Mouse (Mus musculus) heart, embryonic 16.5 days (tissue): ENCODE measurements around the gene Eng. TPM values are rescaled to one million over a fixed set of nuclear protein-coding genes. Genes with fewer than 3 reads are reported as not detected.

Experiments
- ATAC-seq: fragments of 200-750 bp; cut with Nextera tagmentation; replicated peaks from 2 replicates; pipeline ENCODE4 v1.8.0; 2017; ENCODE audit warnings: moderate number of reproducible peaks; ENCODE audit not compliant: insufficient read depth, low FRiP score; ENCODE audit errors: extremely low read depth
- H3K27ac ChIP-seq: fragments of 300-500 bp; sonication (generic); 2 replicates; pipeline ENCODE4 v1.5.1; 2014; ENCODE audit warnings: mild to moderate bottlenecking, low read length, control low read depth, moderate library complexity
- H3K27me3 ChIP-seq: fragments of 300-500 bp; sonication (generic); 2 replicates; pipeline ENCODE4 v1.6.1; 2014; ENCODE audit warnings: low read length, mixed read lengths; ENCODE audit not compliant: control insufficient read depth, insufficient read depth
- H3K36me3 ChIP-seq: fragments of 300-500 bp; sonication (generic); 2 replicates; pipeline ENCODE4 v1.6.1; 2014; ENCODE audit not compliant: control insufficient read depth, insufficient read depth
- H3K4me1 ChIP-seq: fragments of 300-500 bp; sonication (generic); 2 replicates; pipeline ENCODE4 v1.6.1; 2014; ENCODE audit warnings: low read length, mixed read lengths; ENCODE audit not compliant: control insufficient read depth, insufficient read depth
- H3K4me2 ChIP-seq: fragments of 300-500 bp; sonication (generic); 2 replicates; pipeline ENCODE4 v1.6.1; 2014; ENCODE audit warnings: low read depth, mild to moderate bottlenecking, control low read depth, low read length
- H3K4me3 ChIP-seq: fragments of 300-500 bp; sonication (generic); 2 replicates; pipeline ENCODE4 v1.5.1; 2014; ENCODE audit warnings: mild to moderate bottlenecking, control low read depth, low read length
- H3K9ac ChIP-seq: fragments of 300-500 bp; sonication (generic); 2 replicates; pipeline ENCODE4 v1.6.1; 2014; ENCODE audit warnings: low read length, control low read depth
- H3K9me3 ChIP-seq: fragments of 300-500 bp; sonication (generic); replicated peaks from 2 replicates; pipeline ENCODE4 v1.6.1; 2016; ENCODE audit warnings: low read length; ENCODE audit not compliant: control insufficient read depth
- WGBS: fragments of 180-500 bp; shearing (Covaris S2); extraction: QIAGEN DNeasy Blood & Tissue Kit; methylation state at CpG from one replicate; pipeline ENCODE4 v1.1.7; 2014; 5-methylcytosine and 5-hydroxymethylcytosine counted together
- polyA plus RNA-seq: library from polyadenylated mRNA; unstranded; fragments of >200 nt; fragmentation: Nextera tagmentation; extraction: Ambion mirVana; gene quantifications from 2 replicates; pipeline ENCODE4 v1.2.1, GENCODE M21; 2015

The Eng gene
- polyA plus RNA-seq, 1 experiment from 2014 or later = 170 TPM

- 69% methylated on average over 7 of the region's 7 CpGs for WGBS
- Histone ChIP-seq H3K4me3 (no peak overlapping the region), H3K27me3 (no peaks in the 10 kb centered on the region), H3K9ac (no peak overlapping the region), H3K4me1 (peaks cover 18% of the 10 kb centered on the region), H3K9me3 (no peaks in the 10 kb centered on the region), H3K27ac (peak overlapping the region; percentile 45; the same call in 1 of the 2 replicates), H3K4me2 (no peak overlapping the region), H3K36me3 (peaks cover 16% of the 10 kb centered on the region)
- ATAC-seq = no peak
Measured at GRCm38 (mm10) chr2:32636617-32637016, 9.8 kb upstream of the Eng start.

GRCm38 (mm10) chr2:32637778-32638281, 8.6 kb upstream of the Eng start:
- 19% methylated on average over 11 of the region's 11 CpGs for WGBS
- Histone ChIP-seq H3K27me3 (no peaks in the 10 kb centered on the region), H3K4me3 (no peak overlapping the region), H3K4me1 (peaks cover 26% of the 10 kb centered on the region), H3K4me2 (no peak overlapping the region), H3K9me3 (no peaks in the 10 kb centered on the region), H3K9ac (peak overlapping the region; percentile 30), H3K36me3 (peaks cover 10% of the 10 kb centered on the region), H3K27ac (peak overlapping the region; percentile 68)
- peak; percentile 66 for ATAC-seq

GRCm38 (mm10) chr2:32639632-32640031, 6.8 kb upstream of the Eng start:
- H3K9ac ChIP-seq = no peak overlapping the region
- H3K27me3 ChIP-seq = no peaks in the 10 kb centered on the region
- H3K4me3 ChIP-seq = no peak overlapping the region
- no peaks in the 10 kb centered on the region for H3K9me3 ChIP-seq
- H3K4me1 ChIP-seq = peaks cover 38% of the 10 kb centered on the region
- H3K4me2 ChIP-seq = no peak overlapping the region
- peaks cover 4% of the 10 kb centered on the region; the same call in 1 of the 2 replicates for H3K36me3 ChIP-seq
- ATAC-seq = no peak
- 43% methylated on average over 1 of the region's 1 CpGs for WGBS
- H3K27ac ChIP-seq = peak overlapping the region; percentile 5; the same call in 1 of the 2 replicates

GRCm38 (mm10) chr2:32640550-32641051, 5.8 kb upstream of the Eng start:
- Histone ChIP-seq H3K4me3 (no peak overlapping the region), H3K27ac (0 out of 2 replicates have a peak overlapping the region, but pooled peaks have one; percentile 43), H3K36me3 (no peaks in the 10 kb centered on the region), H3K9me3 (no peaks in the 10 kb centered on the region), H3K9ac (0 out of 2 replicates have a peak overlapping the region, but pooled peaks have one; percentile 36), H3K4me1 (peaks cover 43% of the 10 kb centered on the region), H3K4me2 (no peak overlapping the region), H3K27me3 (no peaks in the 10 kb centered on the region)
- ATAC-seq = no peak
- WGBS = 47% methylated on average over 6 of the region's 6 CpGs

GRCm38 (mm10) chr2:32641810-32642209, 4.6 kb upstream of the Eng start:
- H3K27me3 ChIP-seq = no peaks in the 10 kb centered on the region
- peak overlapping the region; percentile 76 for H3K27ac ChIP-seq
- no peak overlapping the region for H3K9ac ChIP-seq
- peaks cover 50% of the 10 kb centered on the region for H3K4me1 ChIP-seq
- no peaks in the 10 kb centered on the region for H3K9me3 ChIP-seq
- H3K4me2 ChIP-seq = no peak overlapping the region
- no peak for ATAC-seq
- WGBS = 68% methylated on average over 5 of the region's 5 CpGs
- no peaks in the 10 kb centered on the region for H3K36me3 ChIP-seq
- H3K4me3 ChIP-seq = no peak overlapping the region

GRCm38 (mm10) chr2:32642813-32643212, 3.6 kb upstream of the Eng start:
- Histone ChIP-seq H3K4me3 (no peak overlapping the region), H3K9me3 (no peaks in the 10 kb centered on the region), H3K27ac (peak overlapping the region; percentile 76), H3K4me1 (peaks cover 48% of the 10 kb centered on the region), H3K9ac (0 out of 2 replicates have a peak overlapping the region, but pooled peaks have one; percentile 24), H3K27me3 (no peaks in the 10 kb centered on the region), H3K4me2 (no peak overlapping the region), H3K36me3 (no peaks in the 10 kb centered on the region)
- ATAC-seq = peak; percentile 57
- WGBS = 23% methylated on average over 7 of the region's 7 CpGs

- H3K4me3 ChIP-seq = no peak overlapping the region
- no peak overlapping the region for H3K4me2 ChIP-seq
- no peaks in the 10 kb centered on the region for H3K36me3 ChIP-seq
- 45% methylated on average over 9 of the region's 9 CpGs for WGBS
- H3K27me3 ChIP-seq = no peaks in the 10 kb centered on the region
- H3K4me1 ChIP-seq = peaks cover 44% of the 10 kb centered on the region
- H3K27ac ChIP-seq = peak overlapping the region; percentile 58; the same call in 1 of the 2 replicates
- no peaks in the 10 kb centered on the region for H3K9me3 ChIP-seq
- ATAC-seq = no peak
- no peak overlapping the region for H3K9ac ChIP-seq
Measured at GRCm38 (mm10) chr2:32644083-32644482, 2.3 kb upstream of the Eng start.

- no peak overlapping the region for H3K4me2 ChIP-seq
- no peak overlapping the region for H3K9ac ChIP-seq
- H3K9me3 ChIP-seq = no peaks in the 10 kb centered on the region
- no peak for ATAC-seq
- H3K4me1 ChIP-seq = peaks cover 44% of the 10 kb centered on the region
- no peaks in the 10 kb centered on the region for H3K27me3 ChIP-seq
- no peaks in the 10 kb centered on the region for H3K36me3 ChIP-seq
- no peak overlapping the region for H3K4me3 ChIP-seq
- 78% methylated on average over 8 of the region's 8 CpGs for WGBS
- no peak overlapping the region for H3K27ac ChIP-seq
Measured at GRCm38 (mm10) chr2:32644799-32645475, 1.5 kb upstream of the Eng start.

GRCm38 (mm10) chr2:32645647-32646046, 748 bp upstream of the Eng start:
- ATAC-seq = no peak
- Histone ChIP-seq H3K36me3 (no peaks in the 10 kb centered on the region), H3K4me1 (peaks cover 40% of the 10 kb centered on the region), H3K9me3 (no peaks in the 10 kb centered on the region), H3K9ac (no peak overlapping the region), H3K4me3 (no peak overlapping the region), H3K27me3 (no peaks in the 10 kb centered on the region), H3K4me2 (no peak overlapping the region), H3K27ac (peak overlapping the region; percentile 89)
- WGBS = 60% methylated on average over 3 of the region's 3 CpGs
